Mouse (Mus musculus) myocyte (in vitro differentiated cells): ENCODE results near the gene Olfr45. TPM values are rescaled to one million over a fixed set of nuclear protein-coding genes. Genes with fewer than 3 reads are reported as not detected.

Experiments
- H3K27me3 ChIP-seq: one replicate; pipeline ENCODE4 v1.6.1; 2011; ENCODE audit not compliant: control insufficient read depth, insufficient read depth, insufficient read length
- H3K36me3 ChIP-seq: one replicate; pipeline ENCODE4 v1.6.1; 2011; ENCODE audit not compliant: control insufficient read depth, insufficient read depth
- H3K4me2 ChIP-seq: one replicate; pipeline ENCODE4 v1.6.1; 2011; ENCODE audit warnings: low read depth, control low read depth
- H3K4me3 ChIP-seq: one replicate; pipeline ENCODE4 v1.5.1; 2011; ENCODE audit warnings: mild to moderate bottlenecking, control low read depth, moderate library complexity
- H3K79me2 ChIP-seq: one replicate; pipeline ENCODE4 v1.6.1; 2011; ENCODE audit not compliant: control insufficient read depth, insufficient read depth
- H3ac ChIP-seq: one replicate; pipeline ENCODE4 v1.6.1; 2011; ENCODE audit not compliant: control insufficient read depth, insufficient read length
- CEBPB ChIP-seq: IDR thresholded peaks from 2 replicates; pipeline ENCODE4 v1.6.1; 2011; ENCODE audit warnings: mild to moderate bottlenecking, moderate library complexity; ENCODE audit not compliant: poor library complexity, insufficient read depth, severe bottlenecking
- E2F4 ChIP-seq: IDR thresholded peaks from one replicate; pipeline ENCODE4 v1.6.1; 2011; ENCODE audit warnings: mild to moderate bottlenecking, control low read depth, moderate library complexity; ENCODE audit not compliant: insufficient read depth
- MAX ChIP-seq: IDR thresholded peaks from one replicate; pipeline ENCODE4 v1.6.1; 2011; ENCODE audit warnings: low read depth, mild to moderate bottlenecking, control low read depth
- MYOD1 ChIP-seq, 3 experiments: IDR thresholded peaks; one replicate each; pipeline ENCODE4 v1.6.1; 2011; ENCODE audit warnings: control low read depth in 2 of 3, low read depth in 2 of 3, mild to moderate bottlenecking in 2 of 3, moderate library complexity in 1 of 3; ENCODE audit not compliant: insufficient read length in 2 of 3, control insufficient read depth in 1 of 3
- MYOG ChIP-seq, 3 experiments: IDR thresholded peaks; one replicate each; pipeline ENCODE4 v1.6.1; 2011; ENCODE audit warnings: control low read depth in 2 of 3, low read depth in 2 of 3, mild to moderate bottlenecking in 2 of 3; ENCODE audit not compliant: insufficient read length in 2 of 3, control insufficient read depth in 1 of 3, insufficient read depth in 1 of 3
- POLR2A ChIP-seq: IDR thresholded peaks from one replicate; pipeline ENCODE4 v1.6.1; 2011; ENCODE audit warnings: low read depth, mild to moderate bottlenecking, control low read depth, moderate library complexity; ENCODE audit not compliant: insufficient read length
- POLR2AphosphoS2 ChIP-seq: IDR thresholded peaks from one replicate; pipeline ENCODE4 v1.6.1; 2011; ENCODE audit warnings: low read depth, control low read depth; ENCODE audit not compliant: insufficient read length
- REST ChIP-seq: IDR thresholded peaks from one replicate; pipeline ENCODE4 v1.6.1; 2011; ENCODE audit warnings: mild to moderate bottlenecking, control low read depth, moderate library complexity; ENCODE audit not compliant: insufficient read depth, insufficient read length
- SRF ChIP-seq: IDR thresholded peaks from one replicate; pipeline ENCODE4 v1.6.1; 2011; ENCODE audit warnings: low read depth; ENCODE audit not compliant: control insufficient read depth, insufficient read length
- TCF12 ChIP-seq: IDR thresholded peaks from one replicate; pipeline ENCODE4 v1.6.1; 2011; ENCODE audit warnings: mild to moderate bottlenecking, control low read depth; ENCODE audit not compliant: poor library complexity, insufficient read depth, severe bottlenecking
- TCF3 ChIP-seq: IDR thresholded peaks from one replicate; pipeline ENCODE4 v1.6.1; 2011; ENCODE audit warnings: low read depth, control low read depth; ENCODE audit not compliant: insufficient read length
- USF1 ChIP-seq: IDR thresholded peaks from one replicate; pipeline ENCODE4 v1.6.1; 2011; ENCODE audit warnings: low read depth, mild to moderate bottlenecking, control low read depth, moderate library complexity
- polyA plus RNA-seq: library from polyadenylated mRNA; unstranded; fragments of >200 nt; fragmentation: generic; extraction: Trizol; gene quantifications from one replicate; pipeline ENCODE4 v1.2.1, GENCODE M21; 2012; ENCODE audit warnings: missing spikeins

Gene Olfr45
- polyA plus RNA-seq, 1 experiment, result not detected

DNA sequence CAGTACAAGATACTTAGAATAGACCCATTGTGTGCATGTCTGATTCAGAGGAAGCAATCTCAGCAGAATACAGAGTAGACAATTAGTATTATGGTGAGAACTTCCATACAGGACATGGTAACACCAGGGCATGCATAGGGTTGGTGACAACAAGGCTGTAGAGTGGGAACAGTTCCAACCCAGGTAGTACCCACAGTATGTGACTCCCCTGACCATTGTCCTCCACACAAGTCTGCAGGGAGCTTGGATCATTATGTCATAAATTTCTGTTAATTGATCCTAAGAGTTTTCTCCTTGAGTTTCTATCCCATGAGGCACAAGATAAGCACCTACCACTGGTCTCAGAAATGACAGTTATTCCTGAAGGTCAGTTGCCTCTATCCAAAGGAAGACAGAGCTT, 15.2 kb downstream of the Olfr45 start, which contains the start of gene Olfr541:
TSS of gene Olfr541 (plus strand) at position 301 of the 400 bp plus-strand sequence.
- Histone ChIP-seq H3K4me2 (no peak within 1 kb of the TSS), H3K27me3 (no peaks in the 10 kb centered on the region), H3K36me3 (no peaks in the 10 kb centered on the region), H3K4me3 (no peak within 1 kb of the TSS), H3K79me2 (no peaks in the 10 kb centered on the region), H3ac (no peak within 1 kb of the TSS)
- TF ChIP-seq CEBPB, result no peak
- TF ChIP-seq E2F4, result no peak
- no peak for TF ChIP-seq USF1
- TF ChIP-seq MYOD1 (IDR thresholded peaks at IDR 0.05; ENCODE audit: control insufficient read depth in 1 of 3, insufficient read length in 2 of 3, low read depth in 2 of 3), result no peak
- TF ChIP-seq TCF3, result no peak

DNA sequence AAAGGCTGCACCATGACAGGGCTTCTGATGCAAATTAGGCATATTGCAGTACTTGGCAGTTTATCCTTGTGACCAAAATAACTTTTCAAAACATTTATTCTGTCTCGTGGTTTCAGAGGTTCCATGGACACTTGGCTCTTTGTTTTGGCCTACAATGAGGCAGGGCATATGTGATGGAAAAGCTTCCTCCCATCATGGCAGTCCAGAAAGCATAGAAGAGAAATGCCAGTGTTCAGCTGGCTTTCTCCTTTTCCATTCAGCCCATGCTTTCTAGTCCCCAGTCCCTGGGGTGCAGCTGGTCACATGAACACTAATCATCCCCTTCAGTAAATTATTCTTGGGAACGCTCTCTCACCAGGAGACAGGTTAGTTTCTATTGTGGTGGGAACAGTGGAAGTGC, 24.6 kb downstream of the Olfr45 start:
- no peaks in the 10 kb centered on the region for H3K79me2 ChIP-seq
- H3K36me3 ChIP-seq, result no peaks in the 10 kb centered on the region
- no peaks in the 10 kb centered on the region for H3K27me3 ChIP-seq
- H3K4me3 ChIP-seq, result no peak overlapping the region
- H3K4me2 ChIP-seq, result no peak overlapping the region
- TF ChIP-seq USF1 (no peak), MAX (no peak), POLR2A (no peak), POLR2AphosphoS2 (no peak), MYOG (IDR thresholded peaks at IDR 0.05; ENCODE audit: control insufficient read depth in 1 of 3, insufficient read depth in 1 of 3, insufficient read length in 2 of 3, low read depth in 2 of 3) (no peak), MYOD1 (IDR thresholded peaks at IDR 0.05; ENCODE audit: control insufficient read depth in 1 of 3, insufficient read length in 2 of 3, low read depth in 2 of 3) (no peak), REST (no peak), TCF3 (no peak), CEBPB (no peak), E2F4 (no peak), TCF12 (no peak), SRF (no peak)
- H3ac ChIP-seq, result no peak overlapping the region

DNA sequence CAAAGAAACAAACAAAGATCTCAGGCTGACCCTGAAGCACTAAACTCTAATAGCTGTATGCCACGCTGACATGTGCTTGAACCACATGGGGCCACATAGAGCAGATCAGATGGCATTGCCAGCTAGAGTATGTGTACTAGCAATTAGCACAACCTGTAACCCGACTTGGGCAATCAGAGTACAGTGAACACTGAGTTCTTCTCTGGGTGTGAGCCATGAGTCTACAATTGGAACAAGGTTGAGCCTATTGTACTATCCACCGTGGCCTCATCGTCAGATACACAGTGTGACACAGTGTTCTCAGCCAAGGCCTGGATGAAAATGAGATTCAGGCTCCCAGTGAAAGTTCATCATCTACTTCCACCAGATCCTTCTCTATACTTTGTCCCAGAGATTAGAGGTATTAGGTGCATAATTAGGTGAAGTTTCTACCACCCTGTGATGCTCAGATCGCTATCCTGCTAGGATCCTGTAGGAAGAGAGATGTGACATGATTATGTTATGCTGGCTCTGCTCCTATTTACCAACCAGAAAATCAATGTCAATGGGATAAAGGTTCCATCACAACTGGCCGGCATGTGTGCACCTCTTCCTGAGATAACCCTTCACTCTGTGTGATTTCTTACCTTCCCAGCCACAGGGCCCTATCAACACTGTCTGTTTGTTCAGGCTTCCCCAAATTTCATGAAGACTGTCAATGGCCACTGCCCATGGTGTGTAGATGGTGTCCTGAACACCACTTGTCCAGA, 26.0 kb downstream of the Olfr45 start:
- no peaks in the 10 kb centered on the region for H3K79me2 ChIP-seq
- H3K4me2 ChIP-seq, result no peak overlapping the region
- no peak overlapping the region for H3ac ChIP-seq
- no peaks in the 10 kb centered on the region for H3K27me3 ChIP-seq
- TF ChIP-seq MAX (no peak), REST (no peak), MYOG (IDR thresholded peaks at IDR 0.05; ENCODE audit: control insufficient read depth in 1 of 3, insufficient read depth in 1 of 3, insufficient read length in 2 of 3, low read depth in 2 of 3) (no peak), POLR2A (no peak), USF1 (no peak), E2F4 (no peak), TCF3 (no peak), SRF (no peak)
- H3K4me3 ChIP-seq, result no peak overlapping the region
- no peaks in the 10 kb centered on the region for H3K36me3 ChIP-seq

DNA sequence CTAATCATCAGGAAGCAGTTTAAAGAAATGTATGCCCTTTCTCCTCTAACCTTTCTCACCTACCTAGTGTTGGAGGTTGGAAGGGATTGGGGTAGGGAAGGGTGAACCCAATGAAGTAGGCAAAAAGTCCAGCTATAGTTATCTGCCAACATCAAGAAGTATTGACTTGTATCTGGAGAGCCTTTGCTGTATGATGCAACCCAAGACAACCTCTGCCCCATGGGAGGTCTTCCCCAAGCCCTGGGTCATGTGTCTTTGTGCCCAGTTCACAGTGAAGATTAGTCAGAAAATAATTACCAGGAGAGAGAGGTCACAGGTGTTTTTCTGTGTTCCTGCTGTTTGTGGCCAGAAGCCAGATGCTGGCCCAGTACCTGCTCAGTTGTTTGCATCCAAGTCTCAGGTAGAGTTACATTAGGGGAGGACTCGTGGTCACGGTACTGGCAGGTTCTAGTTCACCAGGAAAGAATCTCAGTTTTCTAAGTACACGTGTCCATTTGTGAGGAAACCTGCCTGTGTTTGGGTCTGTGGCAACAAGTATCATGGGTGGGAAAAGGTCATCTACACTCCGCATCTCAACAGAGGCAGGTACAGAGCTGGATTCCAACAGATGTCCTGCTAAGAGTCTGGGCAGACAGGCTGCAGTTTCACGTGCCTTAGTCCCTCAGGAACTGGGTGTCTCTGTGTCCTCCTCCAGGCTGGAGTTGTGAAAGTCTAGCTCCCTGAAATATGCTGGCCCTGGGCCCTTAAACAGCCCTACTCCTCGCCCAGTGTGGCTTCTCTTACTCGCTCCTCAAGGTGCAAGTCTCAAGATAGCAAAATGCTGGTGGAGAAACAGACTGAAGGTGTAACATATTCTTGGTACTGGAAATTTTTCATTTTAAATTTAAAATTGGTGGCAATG, 35.7 kb downstream of the Olfr45 start:
- Histone ChIP-seq H3ac (no peak overlapping the region), H3K4me3 (no peak overlapping the region), H3K36me3 (no peaks in the 10 kb centered on the region), H3K79me2 (no peaks in the 10 kb centered on the region), H3K27me3 (no peaks in the 10 kb centered on the region), H3K4me2 (no peak overlapping the region)
- no peak for TF ChIP-seq MYOG (IDR thresholded peaks at IDR 0.05; ENCODE audit: control insufficient read depth in 1 of 3, insufficient read depth in 1 of 3, insufficient read length in 2 of 3, low read depth in 2 of 3)
- no peak for TF ChIP-seq MAX
- TF ChIP-seq CEBPB, result no peak
- no peak for TF ChIP-seq SRF
- TF ChIP-seq TCF12, result no peak
- TF ChIP-seq POLR2A, result no peak
- TF ChIP-seq POLR2AphosphoS2, result no peak
- no peak for TF ChIP-seq TCF3
- TF ChIP-seq MYOD1 (IDR thresholded peaks at IDR 0.05; ENCODE audit: control insufficient read depth in 1 of 3, insufficient read length in 2 of 3, low read depth in 2 of 3), result no peak
- TF ChIP-seq REST, result no peak
- no peak for TF ChIP-seq USF1
- no peak for TF ChIP-seq E2F4
